Mouse (Mus musculus): ENCODE data around the gene Bex4.

DNA sequence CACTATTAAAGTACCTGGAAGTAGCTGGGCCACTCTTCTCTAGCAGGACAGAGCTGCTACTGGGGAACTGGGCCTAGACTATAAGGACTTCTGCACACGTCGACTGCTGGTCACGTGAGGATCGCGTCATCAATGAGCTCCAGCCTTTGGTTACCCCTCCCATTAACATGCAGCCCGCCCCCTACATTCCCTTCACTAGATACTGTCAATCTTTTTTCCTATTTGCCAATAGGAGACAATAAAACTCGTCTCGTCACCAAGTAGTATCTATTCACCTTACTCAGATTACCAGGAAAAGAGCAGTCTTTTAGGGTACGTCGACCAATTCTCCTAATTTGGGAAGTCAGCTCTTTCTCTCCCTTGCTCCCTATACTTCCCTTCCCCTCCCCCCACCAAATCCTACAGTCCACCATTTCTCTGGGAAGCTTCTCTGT, 33.3 kb downstream of the Bex4 start, which contains the start of gene Tceal8:
- TF ChIP-seq CTCF (IDR thresholded peaks at IDR 0.05; ENCODE audit: extremely low read depth, insufficient read depth, low read length) (no peak), POLR2A (IDR thresholded peaks at IDR 0.05; ENCODE audit: extremely low read depth, insufficient read depth, low read length) (peak; percentile 94)

All from cortical plate, adult 2 months (tissue).